Mouse (Mus musculus): ENCODE measurements around the gene As3mt.

- TF ChIP-seq POLR2A (IDR thresholded peaks at IDR 0.05; ENCODE audit: borderline replicate concordance, control insufficient read depth, low read depth, low read length), result no peak
- no peak for TF ChIP-seq CTCF (IDR thresholded peaks at IDR 0.05; ENCODE audit: control insufficient read depth, insufficient read depth, low read length)
Observed at GRCm38 (mm10) chr19:46764763-46765117, 57.5 kb downstream of the As3mt start.
